Mouse (Mus musculus) myocyte (in vitro differentiated cells): ENCODE measurements around the gene Pced1b. TPM values are rescaled to one million over a fixed set of nuclear protein-coding genes. Genes with fewer than 3 reads are reported as not detected.

ENCODE experiments used
- H3K27me3 ChIP-seq: one replicate; pipeline ENCODE4 v1.6.1; 2011; ENCODE audit not compliant: control insufficient read depth, insufficient read depth, insufficient read length
- H3K36me3 ChIP-seq: one replicate; pipeline ENCODE4 v1.6.1; 2011; ENCODE audit not compliant: control insufficient read depth, insufficient read depth
- H3K4me2 ChIP-seq: one replicate; pipeline ENCODE4 v1.6.1; 2011; ENCODE audit warnings: low read depth, control low read depth
- H3K4me3 ChIP-seq: one replicate; pipeline ENCODE4 v1.5.1; 2011; ENCODE audit warnings: mild to moderate bottlenecking, control low read depth, moderate library complexity
- H3K79me2 ChIP-seq: one replicate; pipeline ENCODE4 v1.6.1; 2011; ENCODE audit not compliant: control insufficient read depth, insufficient read depth
- H3ac ChIP-seq: one replicate; pipeline ENCODE4 v1.6.1; 2011; ENCODE audit not compliant: control insufficient read depth, insufficient read length
- CEBPB ChIP-seq: IDR thresholded peaks from 2 replicates; pipeline ENCODE4 v1.6.1; 2011; ENCODE audit warnings: mild to moderate bottlenecking, moderate library complexity; ENCODE audit not compliant: poor library complexity, insufficient read depth, severe bottlenecking
- E2F4 ChIP-seq: IDR thresholded peaks from one replicate; pipeline ENCODE4 v1.6.1; 2011; ENCODE audit warnings: mild to moderate bottlenecking, control low read depth, moderate library complexity; ENCODE audit not compliant: insufficient read depth
- MAX ChIP-seq: IDR thresholded peaks from one replicate; pipeline ENCODE4 v1.6.1; 2011; ENCODE audit warnings: low read depth, mild to moderate bottlenecking, control low read depth
- MYOD1 ChIP-seq, 3 experiments: IDR thresholded peaks; one replicate each; pipeline ENCODE4 v1.6.1; 2011; ENCODE audit warnings: control low read depth in 2 of 3, low read depth in 2 of 3, mild to moderate bottlenecking in 2 of 3, moderate library complexity in 1 of 3; ENCODE audit not compliant: insufficient read length in 2 of 3, control insufficient read depth in 1 of 3
- MYOG ChIP-seq, 3 experiments: IDR thresholded peaks; one replicate each; pipeline ENCODE4 v1.6.1; 2011; ENCODE audit warnings: control low read depth in 2 of 3, low read depth in 2 of 3, mild to moderate bottlenecking in 2 of 3; ENCODE audit not compliant: insufficient read length in 2 of 3, control insufficient read depth in 1 of 3, insufficient read depth in 1 of 3
- POLR2A ChIP-seq: IDR thresholded peaks from one replicate; pipeline ENCODE4 v1.6.1; 2011; ENCODE audit warnings: low read depth, mild to moderate bottlenecking, control low read depth, moderate library complexity; ENCODE audit not compliant: insufficient read length
- POLR2AphosphoS2 ChIP-seq: IDR thresholded peaks from one replicate; pipeline ENCODE4 v1.6.1; 2011; ENCODE audit warnings: low read depth, control low read depth; ENCODE audit not compliant: insufficient read length
- REST ChIP-seq: IDR thresholded peaks from one replicate; pipeline ENCODE4 v1.6.1; 2011; ENCODE audit warnings: mild to moderate bottlenecking, control low read depth, moderate library complexity; ENCODE audit not compliant: insufficient read depth, insufficient read length
- SRF ChIP-seq: IDR thresholded peaks from one replicate; pipeline ENCODE4 v1.6.1; 2011; ENCODE audit warnings: low read depth; ENCODE audit not compliant: control insufficient read depth, insufficient read length
- TCF12 ChIP-seq: IDR thresholded peaks from one replicate; pipeline ENCODE4 v1.6.1; 2011; ENCODE audit warnings: mild to moderate bottlenecking, control low read depth; ENCODE audit not compliant: poor library complexity, insufficient read depth, severe bottlenecking
- TCF3 ChIP-seq: IDR thresholded peaks from one replicate; pipeline ENCODE4 v1.6.1; 2011; ENCODE audit warnings: low read depth, control low read depth; ENCODE audit not compliant: insufficient read length
- USF1 ChIP-seq: IDR thresholded peaks from one replicate; pipeline ENCODE4 v1.6.1; 2011; ENCODE audit warnings: low read depth, mild to moderate bottlenecking, control low read depth, moderate library complexity
- polyA plus RNA-seq: library from polyadenylated mRNA; unstranded; fragments of >200 nt; fragmentation: generic; extraction: Trizol; gene quantifications from one replicate; pipeline ENCODE4 v1.2.1, GENCODE M21; 2012; ENCODE audit warnings: missing spikeins

Pced1b gene
- polyA plus RNA-seq, 1 experiment: 0.68 TPM

DNA sequence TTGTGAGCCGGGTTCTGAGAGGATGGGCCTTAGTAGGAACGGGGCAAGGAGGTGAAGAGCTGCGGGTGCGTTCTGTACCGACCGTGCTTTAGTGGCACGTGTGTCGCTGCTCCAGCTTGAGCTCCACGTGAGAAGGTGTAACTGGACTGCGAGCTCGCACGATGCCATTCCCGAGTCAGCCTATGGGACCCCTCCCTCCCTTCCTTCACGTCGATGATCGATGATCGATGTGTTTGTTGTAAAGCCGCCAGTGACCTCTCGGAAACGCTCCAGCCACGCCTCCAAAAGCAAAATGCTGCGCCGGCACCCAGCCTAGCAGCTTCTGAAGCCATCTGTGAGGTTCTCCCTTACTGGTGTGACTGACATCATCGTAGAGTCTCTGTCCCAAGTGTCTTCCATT, 76.6 kb downstream of the Pced1b start:
- Histone ChIP-seq H3K4me2 (no peak overlapping the region), H3K4me3 (no peak overlapping the region), H3ac (no peak overlapping the region), H3K79me2 (no peaks in the 10 kb centered on the region), H3K36me3 (no peaks in the 10 kb centered on the region), H3K27me3 (no peaks in the 10 kb centered on the region)
- TF ChIP-seq USF1 (no peak), E2F4 (no peak), MAX (no peak), MYOD1 (IDR thresholded peaks at IDR 0.05; ENCODE audit: control insufficient read depth in 1 of 3, insufficient read length in 2 of 3, low read depth in 2 of 3) (no peak), REST (no peak), POLR2AphosphoS2 (no peak), TCF3 (no peak), MYOG (IDR thresholded peaks at IDR 0.05; ENCODE audit: control insufficient read depth in 1 of 3, insufficient read depth in 1 of 3, insufficient read length in 2 of 3, low read depth in 2 of 3) (no peak), POLR2A (no peak)

- no peaks in the 10 kb centered on the region for H3K36me3 ChIP-seq
- no peaks in the 10 kb centered on the region for H3K79me2 ChIP-seq
- TF ChIP-seq CEBPB (no peak), MYOD1 (IDR thresholded peaks at IDR 0.05; ENCODE audit: control insufficient read depth in 1 of 3, insufficient read length in 2 of 3, low read depth in 2 of 3) (no peak), MYOG (IDR thresholded peaks at IDR 0.05; ENCODE audit: control insufficient read depth in 1 of 3, insufficient read depth in 1 of 3, insufficient read length in 2 of 3, low read depth in 2 of 3) (no peak), TCF3 (no peak), POLR2A (no peak), SRF (no peak), E2F4 (no peak), POLR2AphosphoS2 (no peak), REST (no peak), USF1 (no peak), MAX (no peak), TCF12 (no peak)
- no peak overlapping the region for H3ac ChIP-seq
- no peaks in the 10 kb centered on the region for H3K27me3 ChIP-seq
- H3K4me2 ChIP-seq: no peak overlapping the region
- H3K4me3 ChIP-seq: no peak overlapping the region
These were observed 77.4 kb downstream of the Pced1b start for GRCm38 (mm10) chr15:97324311-97324710.

DNA sequence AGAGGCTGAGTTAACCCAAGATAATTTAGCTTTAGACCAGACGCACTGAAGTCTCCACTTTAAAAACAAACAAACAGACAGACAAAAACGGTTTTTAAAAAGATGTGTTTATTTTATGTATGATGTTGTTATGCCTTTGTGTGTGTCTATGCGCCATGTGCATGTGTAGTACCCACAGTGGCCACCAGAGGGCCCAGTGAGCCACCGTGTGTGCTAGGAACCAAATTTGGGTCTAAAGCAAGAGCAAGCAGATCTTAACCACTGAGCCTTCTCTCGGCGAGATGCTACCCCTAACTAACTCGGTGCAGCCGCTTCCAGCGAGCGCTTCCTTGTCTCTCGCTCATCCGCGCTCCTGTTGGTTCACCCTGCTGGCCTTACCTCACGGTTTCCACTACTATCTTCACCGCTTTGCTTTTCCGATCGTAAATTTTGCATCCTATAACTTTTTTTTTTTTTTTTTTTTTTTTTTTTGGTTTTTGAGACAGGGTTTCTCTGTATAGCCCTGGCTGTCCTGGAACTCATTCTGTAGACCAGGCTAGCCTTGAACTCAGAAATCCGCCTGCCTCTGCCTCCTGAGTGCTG, 80.7 kb downstream of the Pced1b start:
- Histone ChIP-seq H3ac (no peak overlapping the region), H3K27me3 (no peaks in the 10 kb centered on the region), H3K79me2 (no peaks in the 10 kb centered on the region), H3K36me3 (no peaks in the 10 kb centered on the region), H3K4me2 (no peak overlapping the region), H3K4me3 (no peak overlapping the region)
- TF ChIP-seq TCF12: no peak
- TF ChIP-seq MYOG (IDR thresholded peaks at IDR 0.05; ENCODE audit: control insufficient read depth in 1 of 3, insufficient read depth in 1 of 3, insufficient read length in 2 of 3, low read depth in 2 of 3): no peak

DNA sequence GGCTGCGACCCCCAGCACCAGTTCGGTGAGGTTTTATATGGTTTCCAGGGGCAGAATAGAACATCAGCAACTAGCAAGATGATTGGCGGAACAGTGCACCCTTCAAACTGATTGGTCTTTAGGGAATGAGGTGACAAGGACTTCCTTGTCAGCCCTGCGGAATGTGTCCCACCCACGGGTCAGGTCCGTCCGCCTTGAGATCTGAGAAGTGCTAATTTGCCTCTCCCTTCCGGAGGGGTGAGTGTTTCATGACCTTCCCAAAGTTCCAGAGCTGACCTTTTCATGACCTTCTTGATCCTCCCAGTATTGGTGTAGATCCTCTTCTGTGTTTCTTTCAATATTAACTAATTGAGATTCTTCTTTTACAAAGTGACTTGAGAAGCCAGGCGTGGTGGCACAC, 85.7 kb downstream of the Pced1b start:
- H3K27me3 ChIP-seq: no peaks in the 10 kb centered on the region
- TF ChIP-seq SRF (no peak), MYOD1 (IDR thresholded peaks at IDR 0.05; ENCODE audit: control insufficient read depth in 1 of 3, insufficient read length in 2 of 3, low read depth in 2 of 3) (no peak), POLR2AphosphoS2 (no peak), POLR2A (no peak), CEBPB (no peak), TCF12 (no peak)
- H3ac ChIP-seq: no peak overlapping the region
- H3K79me2 ChIP-seq: no peaks in the 10 kb centered on the region
- H3K36me3 ChIP-seq: no peaks in the 10 kb centered on the region
- H3K4me2 ChIP-seq: no peak overlapping the region
- no peak overlapping the region for H3K4me3 ChIP-seq

- Histone ChIP-seq H3K4me3 (no peak overlapping the region), H3ac (no peak overlapping the region), H3K4me2 (no peak overlapping the region), H3K79me2 (no peaks in the 10 kb centered on the region), H3K27me3 (no peaks in the 10 kb centered on the region), H3K36me3 (no peaks in the 10 kb centered on the region)
- TF ChIP-seq POLR2AphosphoS2 (no peak), REST (no peak), CEBPB (no peak), USF1 (no peak), SRF (no peak), E2F4 (no peak), MYOD1 (IDR thresholded peaks at IDR 0.05; ENCODE audit: control insufficient read depth in 1 of 3, insufficient read length in 2 of 3, low read depth in 2 of 3) (no peak)
These were observed 90.9 kb downstream of the Pced1b start for GRCm38 (mm10) chr15:97337636-97338352.
